8 mouse cellular contexts compared by ENCODE assay signal in the genomic region with DNA sequence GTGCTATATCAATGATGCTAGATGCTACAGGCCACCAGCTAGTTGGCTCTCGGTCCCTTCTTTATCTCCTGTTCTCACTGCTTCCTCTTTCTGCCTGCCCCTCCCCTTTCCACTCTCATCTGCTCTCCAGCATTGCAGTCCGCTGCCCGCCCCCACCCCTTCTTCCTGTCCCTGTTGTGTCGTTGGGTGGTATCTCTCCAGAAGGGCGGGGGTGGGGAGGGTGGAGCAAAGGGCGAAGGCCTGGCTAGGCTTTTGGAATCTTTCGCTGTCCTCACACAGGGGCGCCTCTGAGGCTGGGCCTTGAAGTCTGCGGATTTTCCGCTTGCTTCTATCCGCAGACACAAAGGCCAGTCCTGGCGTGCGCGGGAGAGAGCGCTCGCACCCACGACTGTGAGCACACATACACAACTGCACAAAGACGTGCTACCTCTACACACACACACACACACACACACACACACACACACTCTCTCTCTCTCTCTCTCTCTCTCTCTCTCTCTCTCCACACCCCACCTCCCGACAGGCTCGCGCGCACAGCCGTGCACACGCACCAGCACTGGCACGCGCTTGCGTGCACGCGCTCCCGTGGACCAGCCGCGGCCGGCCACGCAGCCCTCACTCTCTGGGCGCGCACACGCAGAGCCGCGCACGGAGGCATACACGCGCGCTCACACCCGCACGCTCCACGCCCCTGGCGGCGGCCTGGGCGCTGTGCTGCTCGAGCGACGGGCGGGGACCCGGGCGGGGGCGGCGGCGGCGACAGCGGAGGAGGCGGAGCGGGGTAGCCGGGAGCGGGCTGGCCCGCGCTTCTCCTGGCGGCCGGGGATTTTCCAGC. TPM values are rescaled to one million over a fixed set of nuclear protein-coding genes. Genes with fewer than 3 reads are reported as not detected.
A peak's percentile ranks its signal among the peaks of the same experiment; 100 is the strongest.
DNase-seq lines count a peak whose midpoint lies in the region; ATAC-seq and TF ChIP-seq lines count a peak whose summit lies in the region.

A gene (plus strand): TSS at position 566 of the 835 bp plus-strand sequence.

- peak within 1 kb of the TSS; percentile 97 for H3K4me2 ChIP-seq in intestine, postnatal 0 days (replicated peaks; ENCODE audit: low read depth)
- H3K4me2 ChIP-seq in limb, embryonic 11.5 days (ENCODE audit: low read depth, severe bottlenecking) = peak within 1 kb of the TSS; percentile 95
- H3K4me2 ChIP-seq in midbrain, embryonic 13.5 days (replicated peaks) = peak within 1 kb of the TSS; percentile 79

- H3K36me3 ChIP-seq in intestine, postnatal 0 days (ENCODE audit: control insufficient read depth, insufficient read depth) = no peaks in the 10 kb centered on the region
- no peaks in the 10 kb centered on the region for H3K36me3 ChIP-seq in limb, embryonic 11.5 days (ENCODE audit: control insufficient read depth, insufficient read depth, low read length)
- no peaks in the 10 kb centered on the region for H3K36me3 ChIP-seq in midbrain, embryonic 13.5 days
- H3K36me3 ChIP-seq in small intestine, adult 2 months (ENCODE audit: control insufficient read depth, insufficient read depth, low read length) = no peaks in the 10 kb centered on the region

- peak within 1 kb of the TSS; percentile 68 for H3K4me3 ChIP-seq in intestine, postnatal 0 days (ENCODE audit: low read depth, low read length)
- H3K4me3 ChIP-seq in limb, embryonic 11.5 days (ENCODE audit: low read depth, low read length) = peak within 1 kb of the TSS; percentile 65
- H3K4me3 ChIP-seq in midbrain, embryonic 13.5 days (replicated peaks) = peak within 1 kb of the TSS; percentile 73
- H3K4me3 ChIP-seq in small intestine, adult 2 months (ENCODE audit: low read depth, low read length) = peak within 1 kb of the TSS; percentile 91

- peaks cover 20% of the 10 kb centered on the region for H3K4me1 ChIP-seq in intestine, postnatal 0 days (replicated peaks; ENCODE audit: control insufficient read depth, insufficient read depth, low read length)
- H3K4me1 ChIP-seq in limb, embryonic 11.5 days (ENCODE audit: control insufficient read depth, insufficient read depth, low read length) = peaks cover 29% of the 10 kb centered on the region
- peaks cover 55% of the 10 kb centered on the region for H3K4me1 ChIP-seq in midbrain, embryonic 13.5 days (replicated peaks)
- peaks cover 53% of the 10 kb centered on the region for H3K4me1 ChIP-seq in small intestine, adult 2 months (ENCODE audit: control insufficient read depth, insufficient read depth, insufficient read length, low read length)

- H3K27ac ChIP-seq in intestine, postnatal 0 days (ENCODE audit: low read depth, low read length) = peak within 1 kb of the TSS; percentile 73
- peak within 1 kb of the TSS; percentile 56; the same call in 1 of the 2 replicates for H3K27ac ChIP-seq in limb, embryonic 11.5 days (replicated peaks; ENCODE audit: low read depth, low read length)
- peak within 1 kb of the TSS; percentile 93 for H3K27ac ChIP-seq in midbrain, embryonic 13.5 days
- peak within 1 kb of the TSS; percentile 94 for H3K27ac ChIP-seq in small intestine, adult 2 months (ENCODE audit: insufficient read depth, low read depth, low read length)

- TF ChIP-seq POLR2A in small intestine, adult 2 months (IDR thresholded peaks at IDR 0.05; ENCODE audit: low read depth, low read length) = no peak; the same call in 1 of the 2 replicates

- peak; percentile 53 for DNase-seq in 3134 (ENCODE audit: extremely low read depth, insufficient read length, low spot score)
- DNase-seq in adrenal gland, postnatal 10 days = peak; percentile 89
- DNase-seq in embryo, embryonic 9.5 days (ENCODE audit: extremely low spot score) = peak; percentile 88
- DNase-seq in gonadal fat pad, adult 2 months (ENCODE audit: low read depth) = no peak
- peak; percentile 79 for DNase-seq in limb, embryonic 11.5 days (ENCODE audit: low spot score)

- WGBS in intestine, postnatal 0 days = under 1% methylated on average over 68 of the region's 68 CpGs
- under 1% methylated on average over 63 of the region's 68 CpGs for WGBS in limb, embryonic 11.5 days
- WGBS in midbrain, embryonic 13.5 days = under 1% methylated on average over 62 of the region's 68 CpGs
- WGBS in small intestine, adult 2 months = under 1% methylated on average over 68 of the region's 68 CpGs

- H3K9ac ChIP-seq in intestine, postnatal 0 days (ENCODE audit: low read depth, low read length) = peak within 1 kb of the TSS; percentile 78
- H3K9ac ChIP-seq in limb, embryonic 11.5 days (ENCODE audit: low read length) = peak within 1 kb of the TSS; percentile 85
- peak within 1 kb of the TSS; percentile 92 for H3K9ac ChIP-seq in midbrain, embryonic 13.5 days (replicated peaks)

- no peaks in the 10 kb centered on the region for H3K9me3 ChIP-seq in intestine, postnatal 0 days (ENCODE audit: control insufficient read depth)
- H3K9me3 ChIP-seq in limb, embryonic 11.5 days (ENCODE audit: control insufficient read depth, low read length) = no peaks in the 10 kb centered on the region
- H3K9me3 ChIP-seq in midbrain, embryonic 13.5 days = no peaks in the 10 kb centered on the region

- TF ChIP-seq CTCF in intestine, postnatal 0 days (IDR thresholded peaks at IDR 0.05; ENCODE audit: low read depth) = peak; percentile 63
- peak; percentile 37; the same call in 1 of the 2 replicates for TF ChIP-seq CTCF in small intestine, adult 2 months (IDR thresholded peaks at IDR 0.05; ENCODE audit: extremely low read depth, insufficient read length, insufficient replicate concordance, low read depth, low read length)

- peak; percentile 82 for ATAC-seq in intestine, postnatal 0 days
- peak; percentile 71 for ATAC-seq in limb, embryonic 11.5 days (ENCODE audit: insufficient number of reproducible peaks, low FRiP score, low TSS enrichment, low read depth)
- peak; percentile 88 for ATAC-seq in midbrain, embryonic 13.5 days

- H3K27me3 ChIP-seq in intestine, postnatal 0 days (replicated peaks; ENCODE audit: control insufficient read depth, insufficient read depth, low read length) = no peaks in the 10 kb centered on the region
- H3K27me3 ChIP-seq in limb, embryonic 11.5 days (ENCODE audit: control insufficient read depth, insufficient read depth, low read length) = no peaks in the 10 kb centered on the region
- no peaks in the 10 kb centered on the region; the same call in 1 of the 2 replicates for H3K27me3 ChIP-seq in midbrain, embryonic 13.5 days
- no peaks in the 10 kb centered on the region for H3K27me3 ChIP-seq in small intestine, adult 2 months (ENCODE audit: control insufficient read depth, insufficient read depth, low read length)

RNA-seq across cellular contexts. Expression of the gene that starts here (rescaled TPM):
- total RNA-seq in adrenal gland, postnatal 10 days (2021) = 10 to 100 TPM; 46.2 to 56.8 TPM
- polyA plus RNA-seq in gonadal fat pad, adult 2 months (2012; rRNA removed) = 37.9 and 42.6 TPM in 2 replicates
- polyA plus RNA-seq in intestine, postnatal 0 days (2015; fragmentation: Nextera tagmentation; extraction: Ambion mirVana) = 4.2 and 4.4 TPM in 2 replicates
- polyA plus RNA-seq in limb, embryonic 11.5 days (2014; fragmentation: Nextera tagmentation; extraction: Ambion mirVana) = 2.9 and 3.3 TPM in 2 replicates
- 14.0 and 14.8 TPM in 2 replicates for polyA plus RNA-seq in midbrain, embryonic 13.5 days (2015; fragmentation: Nextera tagmentation; extraction: Ambion mirVana)
- polyA plus RNA-seq in small intestine, adult 2 months (2012; rRNA removed) = 34.3 and 66.7 TPM in 2 replicates
